Mouse (Mus musculus) brown adipose tissue, adult 24 weeks (tissue): ENCODE results near the gene Ciita. TPM values are rescaled to one million over a fixed set of nuclear protein-coding genes. Genes with fewer than 3 reads are reported as not detected.

Source experiments
- H3K27ac ChIP-seq: fragments of 200-500 bp; replicated peaks from 2 replicates; pipeline ENCODE4 v1.5.1; 2012; ENCODE audit warnings: low read depth, mild to moderate bottlenecking, low read length
- H3K4me1 ChIP-seq: fragments of 200-500 bp; 2 replicates; pipeline ENCODE4 v1.6.1; 2012; ENCODE audit warnings: low read length, mixed read lengths; ENCODE audit not compliant: control insufficient read depth, insufficient read depth, insufficient read length
- H3K4me3 ChIP-seq: fragments of 200-500 bp; 2 replicates; pipeline ENCODE4 v1.5.1; 2012; ENCODE audit warnings: low read depth, mild to moderate bottlenecking, low read length, moderate library complexity; ENCODE audit not compliant: insufficient read depth
- polyA plus RNA-seq: library from polyadenylated mRNA; stranded (reverse); fragments of >200 nt; gene quantifications from 2 replicates; pipeline ENCODE4 v1.2.4, GENCODE M21; 2012; ENCODE audit not compliant: missing spikeins, insufficient read depth, insufficient read length

Ciita gene
- polyA plus RNA-seq, 1 experiment: 0.67 TPM

GRCm38 (mm10) chr16:10518030-10518429 lies 38.2 kb downstream of the Ciita start:
- Histone ChIP-seq H3K4me3 (no peak overlapping the region), H3K4me1 (no peaks in the 10 kb centered on the region), H3K27ac (no peak overlapping the region)

- H3K4me1 ChIP-seq: no peaks in the 10 kb centered on the region
- H3K27ac ChIP-seq: no peak overlapping the region
- H3K4me3 ChIP-seq: no peak overlapping the region
Observed at GRCm38 (mm10) chr16:10520908-10521614, 41.2 kb downstream of the Ciita start.

GRCm38 (mm10) chr16:10522811-10523210 lies 43.0 kb downstream of the Ciita start:
- H3K4me1 ChIP-seq: no peaks in the 10 kb centered on the region
- H3K4me3 ChIP-seq: no peak overlapping the region
- H3K27ac ChIP-seq: no peak overlapping the region

- H3K4me1 ChIP-seq: no peaks in the 10 kb centered on the region
- H3K27ac ChIP-seq: no peak overlapping the region
- H3K4me3 ChIP-seq: no peak overlapping the region
Observed at GRCm38 (mm10) chr16:10523650-10524049, 43.8 kb downstream of the Ciita start.

GRCm38 (mm10) chr16:10524866-10525609 lies 45.2 kb downstream of the Ciita start:
- no peak overlapping the region for H3K27ac ChIP-seq
- H3K4me3 ChIP-seq: no peak overlapping the region
- no peaks in the 10 kb centered on the region for H3K4me1 ChIP-seq

- no peak overlapping the region for H3K4me3 ChIP-seq
- no peak overlapping the region for H3K27ac ChIP-seq
Observed at GRCm38 (mm10) chr16:10525610-10525980, 45.7 kb downstream of the Ciita start.

GRCm38 (mm10) chr16:10527046-10527644 lies 47.3 kb downstream of the Ciita start:
- no peaks in the 10 kb centered on the region for H3K4me1 ChIP-seq
- H3K4me3 ChIP-seq: no peak overlapping the region
- H3K27ac ChIP-seq: no peak overlapping the region

More at GRCm38 (mm10) chr16:10525610-10525980, 45.7 kb downstream of the Ciita start:
- H3K4me1 ChIP-seq: no peaks in the 10 kb centered on the region

GRCm38 (mm10) chr16:10528382-10528781 lies 48.5 kb downstream of the Ciita start:
- Histone ChIP-seq H3K4me3 (no peak overlapping the region), H3K27ac (no peak overlapping the region), H3K4me1 (no peaks in the 10 kb centered on the region)

- Histone ChIP-seq H3K27ac (no peak overlapping the region), H3K4me1 (no peaks in the 10 kb centered on the region), H3K4me3 (no peak overlapping the region)
Observed at GRCm38 (mm10) chr16:10530179-10530578, 50.3 kb downstream of the Ciita start.

GRCm38 (mm10) chr16:10533781-10534180 lies 53.9 kb downstream of the Ciita start:
- no peak overlapping the region for H3K27ac ChIP-seq
- no peak overlapping the region for H3K4me3 ChIP-seq
- no peaks in the 10 kb centered on the region for H3K4me1 ChIP-seq

- H3K4me3 ChIP-seq: no peak overlapping the region
- H3K27ac ChIP-seq: no peak overlapping the region
- H3K4me1 ChIP-seq: no peaks in the 10 kb centered on the region
Observed at GRCm38 (mm10) chr16:10534567-10534966, 54.7 kb downstream of the Ciita start.

- no peak overlapping the region for H3K27ac ChIP-seq
- peaks cover 8% of the 10 kb centered on the region for H3K4me1 ChIP-seq
- no peak overlapping the region for H3K4me3 ChIP-seq
Observed at GRCm38 (mm10) chr16:10536323-10536722, 56.5 kb downstream of the Ciita start.

GRCm38 (mm10) chr16:10536961-10537360 lies 57.1 kb downstream of the Ciita start:
- Histone ChIP-seq H3K4me1 (peaks cover 10% of the 10 kb centered on the region), H3K27ac (no peak overlapping the region)

GRCm38 (mm10) chr16:10540763-10541597 lies 61.1 kb downstream of the Ciita start:
- Histone ChIP-seq H3K4me1 (peaks cover 10% of the 10 kb centered on the region), H3K4me3 (peak overlapping the region; percentile 72), H3K27ac (no peak overlapping the region)

More at GRCm38 (mm10) chr16:10536961-10537360, 57.1 kb downstream of the Ciita start:
- no peak overlapping the region for H3K4me3 ChIP-seq

- Histone ChIP-seq H3K4me1 (peaks cover 10% of the 10 kb centered on the region), H3K27ac (no peak overlapping the region), H3K4me3 (peak overlapping the region; percentile 72)
Observed at GRCm38 (mm10) chr16:10541598-10541930, 61.7 kb downstream of the Ciita start.
